Mouse (Mus musculus): ENCODE measurements around the gene Mtmr4. TPM values are rescaled to one million over a fixed set of nuclear protein-coding genes. Genes with fewer than 3 reads are reported as not detected.

Mtmr4 gene
- polyA plus RNA-seq, 1 experiment: 22.1 TPM

- no peak for DNase-seq
- TF ChIP-seq POLR2A (IDR thresholded peaks at IDR 0.05; ENCODE audit: borderline replicate concordance, extremely low read depth, low read depth, low read length): peak; percentile 16; the same call in 1 of the 2 replicates
- TF ChIP-seq CTCF (IDR thresholded peaks at IDR 0.05; ENCODE audit: insufficient read depth, low read length): no peak
- Histone ChIP-seq H3K4me3 (replicated peaks; ENCODE audit: extremely low read depth, low read depth, low read length) (peak overlapping the region; percentile 2), H3K4me1 (ENCODE audit: control insufficient read depth, insufficient read depth, low read length) (peaks cover 12% of the 10 kb centered on the region)
- 55% methylated on average over 10 of the region's 10 CpGs for WGBS
These were observed 11.3 kb upstream of the Mtmr4 start for GRCm38 (mm10) chr11:87580543-87581085.

GRCm38 (mm10) chr11:87581161-87581865 lies 10.6 kb upstream of the Mtmr4 start:
- 77% methylated on average over 12 of the region's 12 CpGs for WGBS
- peaks cover 12% of the 10 kb centered on the region for H3K4me1 ChIP-seq (ENCODE audit: control insufficient read depth, insufficient read depth, low read length)
- TF ChIP-seq CTCF (IDR thresholded peaks at IDR 0.05; ENCODE audit: insufficient read depth, low read length) (no peak), POLR2A (IDR thresholded peaks at IDR 0.05; ENCODE audit: borderline replicate concordance, extremely low read depth, low read depth, low read length) (no peak)
- no peak for DNase-seq
- peak overlapping the region; percentile 47 for H3K4me3 ChIP-seq (replicated peaks; ENCODE audit: extremely low read depth, low read depth, low read length)

GRCm38 (mm10) chr11:87581933-87582710 lies 9.8 kb upstream of the Mtmr4 start:
- TF ChIP-seq CTCF (IDR thresholded peaks at IDR 0.05; ENCODE audit: insufficient read depth, low read length) (no peak), POLR2A (IDR thresholded peaks at IDR 0.05; ENCODE audit: borderline replicate concordance, extremely low read depth, low read depth, low read length) (no peak)
- DNase-seq: no peak
- Histone ChIP-seq H3K4me1 (ENCODE audit: control insufficient read depth, insufficient read depth, low read length) (peaks cover 12% of the 10 kb centered on the region), H3K4me3 (replicated peaks; ENCODE audit: extremely low read depth, low read depth, low read length) (peak overlapping the region; percentile 7)
- WGBS: 55% methylated on average over 8 of the region's 8 CpGs

GRCm38 (mm10) chr11:87583291-87584034 lies 8.5 kb upstream of the Mtmr4 start:
- DNase-seq: no peak

GRCm38 (mm10) chr11:87584711-87585505 lies 7.1 kb upstream of the Mtmr4 start:
- DNase-seq: no peak
- WGBS: 56% methylated on average over 10 of the region's 10 CpGs
- no peak for TF ChIP-seq POLR2A (IDR thresholded peaks at IDR 0.05; ENCODE audit: borderline replicate concordance, extremely low read depth, low read depth, low read length)
- TF ChIP-seq CTCF (IDR thresholded peaks at IDR 0.05; ENCODE audit: insufficient read depth, low read length): no peak
- Histone ChIP-seq H3K4me3 (replicated peaks; ENCODE audit: extremely low read depth, low read depth, low read length) (no peak overlapping the region), H3K4me1 (ENCODE audit: control insufficient read depth, insufficient read depth, low read length) (peaks cover 8% of the 10 kb centered on the region)

More at GRCm38 (mm10) chr11:87583291-87584034, 8.5 kb upstream of the Mtmr4 start:
- TF ChIP-seq CTCF (IDR thresholded peaks at IDR 0.05; ENCODE audit: insufficient read depth, low read length) (no peak), POLR2A (IDR thresholded peaks at IDR 0.05; ENCODE audit: borderline replicate concordance, extremely low read depth, low read depth, low read length) (no peak)
- Histone ChIP-seq H3K4me1 (ENCODE audit: control insufficient read depth, insufficient read depth, low read length) (peaks cover 7% of the 10 kb centered on the region), H3K4me3 (replicated peaks; ENCODE audit: extremely low read depth, low read depth, low read length) (no peak overlapping the region)
- 60% methylated on average over 6 of the region's 6 CpGs for WGBS

GRCm38 (mm10) chr11:87587211-87587874 lies 4.6 kb upstream of the Mtmr4 start:
- no peak for DNase-seq
- Histone ChIP-seq H3K4me1 (ENCODE audit: control insufficient read depth, insufficient read depth, low read length) (peaks cover 9% of the 10 kb centered on the region), H3K4me3 (replicated peaks; ENCODE audit: extremely low read depth, low read depth, low read length) (no peak overlapping the region)
- 75% methylated on average over 5 of the region's 5 CpGs for WGBS
- TF ChIP-seq POLR2A (IDR thresholded peaks at IDR 0.05; ENCODE audit: borderline replicate concordance, extremely low read depth, low read depth, low read length) (no peak), CTCF (IDR thresholded peaks at IDR 0.05; ENCODE audit: insufficient read depth, low read length) (no peak)

- Histone ChIP-seq H3K4me1 (ENCODE audit: control insufficient read depth, insufficient read depth, low read length) (peaks cover 10% of the 10 kb centered on the region), H3K4me3 (replicated peaks; ENCODE audit: extremely low read depth, low read depth, low read length) (no peak overlapping the region)
- no peak for DNase-seq
- WGBS: 83% methylated on average over 8 of the region's 8 CpGs
- TF ChIP-seq CTCF (IDR thresholded peaks at IDR 0.05; ENCODE audit: insufficient read depth, low read length) (no peak), POLR2A (IDR thresholded peaks at IDR 0.05; ENCODE audit: borderline replicate concordance, extremely low read depth, low read depth, low read length) (0 out of 2 replicates have a peak, but pooled peaks have one; percentile 0)
These were observed 2.4 kb upstream of the Mtmr4 start for GRCm38 (mm10) chr11:87589605-87590004.

- WGBS: 2% methylated on average over 25 of the region's 25 CpGs
- DNase-seq: peak; percentile 62
- Histone ChIP-seq H3K4me3 (replicated peaks; ENCODE audit: extremely low read depth, low read depth, low read length) (peak overlapping the region; percentile 82), H3K4me1 (ENCODE audit: control insufficient read depth, insufficient read depth, low read length) (peaks cover 13% of the 10 kb centered on the region)
- TF ChIP-seq CTCF (IDR thresholded peaks at IDR 0.05; ENCODE audit: insufficient read depth, low read length) (no peak), POLR2A (IDR thresholded peaks at IDR 0.05; ENCODE audit: borderline replicate concordance, extremely low read depth, low read depth, low read length) (peak; percentile 20; the same call in 1 of the 2 replicates)
These were observed 979 bp upstream of the Mtmr4 start for GRCm38 (mm10) chr11:87590841-87591525.

All from lung, adult 2 months (tissue).